Mouse (Mus musculus) hindbrain, embryonic 10.5 days (tissue): Measurements from ENCODE around the gene Phxr2. TPM values are rescaled to one million over a fixed set of nuclear protein-coding genes. Genes with fewer than 3 reads are reported as not detected.

ENCODE experiments used
- DNase-seq: peaks from one replicate; pipeline ENCODE4 v3.0.0-alpha.2; 2017; ENCODE audit warnings: low spot score
- H3K27ac ChIP-seq: fragments of 300-500 bp; sonication (generic); 2 replicates; pipeline ENCODE4 v1.5.1; 2016; ENCODE audit warnings: mild to moderate bottlenecking, moderate library complexity
- H3K27me3 ChIP-seq: fragments of 300-500 bp; sonication (generic); 2 replicates; pipeline ENCODE4 v1.6.1; 2016; ENCODE audit warnings: mild to moderate bottlenecking; ENCODE audit not compliant: poor library complexity, insufficient read depth, severe bottlenecking
- H3K36me3 ChIP-seq: fragments of 300-500 bp; sonication (generic); 2 replicates; pipeline ENCODE4 v1.6.1; 2016; ENCODE audit warnings: mild to moderate bottlenecking, moderate library complexity
- H3K4me1 ChIP-seq: fragments of 300-500 bp; sonication (generic); replicated peaks from 2 replicates; pipeline ENCODE4 v1.6.1; 2016; ENCODE audit warnings: mild to moderate bottlenecking
- H3K4me3 ChIP-seq: fragments of 300-500 bp; sonication (generic); 2 replicates; pipeline ENCODE4 v1.5.1; 2016; ENCODE audit warnings: mild to moderate bottlenecking, moderate library complexity
- H3K9me3 ChIP-seq: fragments of 300-500 bp; sonication (generic); 2 replicates; pipeline ENCODE4 v1.6.1; 2016; ENCODE audit warnings: mild to moderate bottlenecking, moderate library complexity
- WGBS: fragments of 180-500 bp; shearing (Covaris S2); methylation state at CpG from one replicate; pipeline ENCODE4 v1.1.7; 2016; 5-methylcytosine and 5-hydroxymethylcytosine counted together
- polyA plus RNA-seq: library from polyadenylated mRNA; unstranded; fragments of >200 nt; fragmentation: Nextera tagmentation; extraction: Ambion mirVana; gene quantifications from 2 replicates; pipeline ENCODE4 v1.2.1, GENCODE M21; 2016

Phxr2 gene
- polyA plus RNA-seq, 1 experiment from 2014 or later: not detected

DNA sequence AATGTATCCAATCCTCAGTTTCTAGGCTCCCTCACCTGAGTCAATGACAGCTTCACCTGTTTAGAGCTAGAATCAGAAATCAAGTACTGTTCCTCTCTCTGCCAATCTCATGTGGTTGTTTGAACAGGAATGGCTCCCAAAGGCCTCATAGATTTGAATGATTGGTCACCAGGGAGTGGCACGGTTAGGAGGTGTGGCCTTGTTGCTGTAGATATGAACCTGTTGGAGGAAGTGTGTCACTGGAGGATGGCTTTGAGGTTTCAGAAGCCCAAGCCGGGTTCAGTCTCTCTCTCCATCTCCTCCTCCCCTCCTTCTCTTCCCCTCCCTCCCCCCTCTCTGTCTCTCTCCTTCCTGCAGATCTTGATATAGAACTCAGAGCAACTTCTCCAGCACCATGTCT lies 47.5 kb downstream of the Phxr2 start:
- 78% methylated on average over 2 of the region's 2 CpGs for WGBS
- no peaks in the 10 kb centered on the region for H3K9me3 ChIP-seq
- no peak for DNase-seq
- 0 out of 2 replicates have a peak, but pooled peaks cover 3% of the 10 kb centered on the region for H3K4me1 ChIP-seq
- no peak overlapping the region for H3K27ac ChIP-seq
- H3K4me3 ChIP-seq: no peak overlapping the region
- H3K27me3 ChIP-seq: no peaks in the 10 kb centered on the region
- no peaks in the 10 kb centered on the region for H3K36me3 ChIP-seq

- Histone ChIP-seq H3K4me1 (0 out of 2 replicates have a peak, but pooled peaks cover 3% of the 10 kb centered on the region), H3K27ac (no peak overlapping the region), H3K36me3 (no peaks in the 10 kb centered on the region), H3K9me3 (no peaks in the 10 kb centered on the region), H3K27me3 (no peaks in the 10 kb centered on the region), H3K4me3 (no peak overlapping the region)
- DNase-seq: peak; percentile 15
- WGBS: 74% methylated on average over 18 of the region's 18 CpGs
Measured at GRCm38 (mm10) chr10:99076113-99076895, 49.8 kb downstream of the Phxr2 start.

Other genes with a start within 250 kb of the Phxr2 start
- gene Atp2b1, start 211.9 kb downstream of the Phxr2 start, polyA plus RNA-seq: 90.4 and 93.7 TPM in 2 replicates
- gene Poc1b, start 19.3 kb downstream of the Phxr2 start, polyA plus RNA-seq: 27.6 and 33.4 TPM in 2 replicates
- 3.5 and 4.4 TPM in 2 replicates for gene Galnt4, start 18.2 kb downstream of the Phxr2 start, polyA plus RNA-seq
- gene Dusp6, start 136.9 kb upstream of the Phxr2 start, polyA plus RNA-seq: 38.2 and 63.0 TPM in 2 replicates